Comparison of ENCODE assay signal across 16 mouse cellular contexts in the genomic region with DNA sequence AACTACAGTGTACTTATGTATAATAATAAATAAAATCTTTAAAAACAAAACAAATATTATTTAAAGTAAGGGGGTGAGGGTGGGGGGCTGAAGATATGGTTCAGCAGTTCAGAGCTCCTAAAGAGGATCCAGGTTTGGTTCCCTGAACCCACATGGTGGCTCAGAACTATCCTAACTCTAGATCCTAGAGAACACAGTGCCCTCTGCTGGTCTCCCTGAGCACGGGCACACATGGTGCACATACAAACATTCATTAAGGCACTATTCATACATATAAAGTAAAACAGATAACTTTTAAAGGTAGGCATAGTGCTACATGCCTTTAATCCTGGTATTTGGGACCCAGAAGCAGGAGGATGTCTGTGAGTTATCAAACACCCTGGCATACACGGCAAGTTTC. TPM values are rescaled to one million over a fixed set of nuclear protein-coding genes. Genes with fewer than 3 reads are reported as not detected.
DNase-seq lines count a peak whose midpoint lies in the region; ATAC-seq and TF ChIP-seq lines count a peak whose summit lies in the region.
"Had no signal": no experiment of that assay in that cellular context is flagged by ENCODE, and none has a peak within 500 bp of the region (broad histone marks: within the 10 kb centered on the region; RNA-seq: fewer than 3 reads in every experiment).

No protein-coding gene starts in this region.

- peaks cover 28% of the 10 kb centered on the region for H3K36me3 ChIP-seq in lung, embryonic 14.5 days (ENCODE audit: insufficient read depth)
- peaks cover 36% of the 10 kb centered on the region for H3K36me3 ChIP-seq in liver, postnatal 0 days (replicated peaks; ENCODE audit: insufficient read depth, low read length)
- H3K36me3 ChIP-seq: forebrain, embryonic 10.5 days; limb, embryonic 10.5 days had no signal

- no peak for ATAC-seq in lung, embryonic 14.5 days (ENCODE audit: insufficient read depth)
- no peak for ATAC-seq in liver, postnatal 0 days

- H3K9ac ChIP-seq in lung, embryonic 14.5 days, result no peak overlapping the region
- no peak overlapping the region for H3K9ac ChIP-seq in liver, postnatal 0 days (replicated peaks)
- H3K9ac ChIP-seq: hindbrain, embryonic 14.5 days had no signal

- H3K9me3 ChIP-seq in lung, embryonic 14.5 days (ENCODE audit: low read depth, low read length), result no peaks in the 10 kb centered on the region
- H3K9me3 ChIP-seq in liver, postnatal 0 days (ENCODE audit: low read length), result no peaks in the 10 kb centered on the region
- H3K9me3 ChIP-seq: forebrain, embryonic 10.5 days; limb, embryonic 10.5 days had no signal

- peak; percentile 32; the same call in 1 of the 2 replicates for TF ChIP-seq CTCF in gastrocnemius, adult 2 months (IDR thresholded peaks at IDR 0.05)
- peak; percentile 53 for TF ChIP-seq CTCF in lung, embryonic 14.5 days (IDR thresholded peaks at IDR 0.05; ENCODE audit: low read depth)
- peak; percentile 69 for TF ChIP-seq CTCF in liver, postnatal 0 days (IDR thresholded peaks at IDR 0.05; ENCODE audit: low read depth)

- no peak overlapping the region for H3K27ac ChIP-seq in gastrocnemius, adult 2 months
- no peak overlapping the region for H3K27ac ChIP-seq in lung, embryonic 14.5 days (ENCODE audit: low read depth)
- no peak overlapping the region for H3K27ac ChIP-seq in liver, postnatal 0 days (ENCODE audit: low read depth)
- H3K27ac ChIP-seq: forebrain, embryonic 10.5 days; hindbrain, embryonic 14.5 days; limb, embryonic 10.5 days; macrophage had no signal

- no peak overlapping the region for H3K4me3 ChIP-seq in gastrocnemius, adult 2 months
- H3K4me3 ChIP-seq in lung, embryonic 14.5 days (ENCODE audit: low read depth, low read length), result no peak overlapping the region
- no peak overlapping the region for H3K4me3 ChIP-seq in liver, postnatal 0 days (ENCODE audit: low read depth, low read length)
- H3K4me3 ChIP-seq: forebrain, embryonic 10.5 days; limb, embryonic 10.5 days; myocyte had no signal

- WGBS in lung, embryonic 14.5 days, result 93% methylated on average over 2 of the region's 2 CpGs
- 77% methylated on average over 2 of the region's 2 CpGs for WGBS in liver, postnatal 0 days (ENCODE audit: insufficient replicate concordance)

- no peak overlapping the region for H3K4me2 ChIP-seq in lung, embryonic 14.5 days
- no peak overlapping the region for H3K4me2 ChIP-seq in liver, postnatal 0 days (ENCODE audit: low read depth, low read length)
- H3K4me2 ChIP-seq: hindbrain, embryonic 14.5 days had no signal

- intact Hi-C loops in gastrocnemius, adult 2 months (cut with DNase I), result no loop called here

- H3K4me1 ChIP-seq in lung, embryonic 14.5 days (ENCODE audit: insufficient read depth), result no peaks in the 10 kb centered on the region
- H3K4me1 ChIP-seq in liver, postnatal 0 days (ENCODE audit: insufficient read depth), result no peaks in the 10 kb centered on the region

- no peak for TF ChIP-seq EP300 in liver, postnatal 0 days (IDR thresholded peaks at IDR 0.05; ENCODE audit: low read depth)

- DNase-seq in gastrocnemius, adult 2 months, result no peak
- no peak for DNase-seq in gastrocnemius, adult 18-20 months (ENCODE audit: low spot score)
- DNase-seq in lung, embryonic 14.5 days, result no peak
- no peak for DNase-seq in lung, postnatal 4 days
- DNase-seq in ZHBTc4 (ENCODE audit: low read depth, low spot score), result peak; percentile 77
- peak; percentile 48 for DNase-seq in liver, postnatal 0 days
- no peak for DNase-seq in cerebellum, postnatal 36 days
- no peak for DNase-seq in cerebellum, postnatal 25 days
- DNase-seq: cerebellum, adult 8-10 months; kidney, postnatal 4 days; right cerebral cortex, adult 18-20 months had no signal

- no peaks in the 10 kb centered on the region for H3K27me3 ChIP-seq in lung, embryonic 14.5 days (ENCODE audit: insufficient read depth, low read length)
- no peaks in the 10 kb centered on the region for H3K27me3 ChIP-seq in liver, postnatal 0 days (ENCODE audit: insufficient read depth, low read length)

RNA-seq across cellular contexts. Expression of a gene that starts 9.3 kb away (rescaled TPM):
- total RNA-seq in gastrocnemius, adult 2 months (2021), result 10 to 100 TPM; 37.8 to 39.3 TPM
- 10 to 100 TPM; 35.4 to 37.6 TPM for total RNA-seq in gastrocnemius, adult 18-20 months (2021)
- polyA plus RNA-seq in lung, embryonic 14.5 days (2014; fragmentation: Nextera tagmentation; extraction: Ambion mirVana), result 240 and 244 TPM in 2 replicates
- polyA plus RNA-seq in liver, postnatal 0 days (2015; fragmentation: Nextera tagmentation; extraction: Ambion mirVana), result 81.9 and 85.1 TPM in 2 replicates

RNA-seq across cellular contexts. Expression of a gene that starts 14.4 kb away (rescaled TPM):
- 1 to 10 TPM; 1.6 to 2.6 TPM for total RNA-seq in gastrocnemius, adult 2 months (2021)
- 1 to 10 TPM; 2.7 TPM for total RNA-seq in gastrocnemius, adult 18-20 months (2021)
- 20.2 and 22.9 TPM in 2 replicates for polyA plus RNA-seq in lung, embryonic 14.5 days (2014; fragmentation: Nextera tagmentation; extraction: Ambion mirVana)
- 7.3 and 7.8 TPM in 2 replicates for polyA plus RNA-seq in liver, postnatal 0 days (2015; fragmentation: Nextera tagmentation; extraction: Ambion mirVana)

RNA-seq across cellular contexts. Expression of a gene that starts 26.0 kb away (rescaled TPM):
- 1,000 to 10,000 TPM in 1 of 2 experiments, 100 to 1,000 TPM in 1; 932 to 1,025 TPM for total RNA-seq in gastrocnemius, adult 2 months (2021)
- total RNA-seq in gastrocnemius, adult 18-20 months (2021), result 1,000 to 10,000 TPM; 1,015 to 1,049 TPM
- 4,697 and 4,895 TPM in 2 replicates for polyA plus RNA-seq in lung, embryonic 14.5 days (2014; fragmentation: Nextera tagmentation; extraction: Ambion mirVana)
- 2,058 and 2,065 TPM in 2 replicates for polyA plus RNA-seq in liver, postnatal 0 days (2015; fragmentation: Nextera tagmentation; extraction: Ambion mirVana)

RNA-seq across cellular contexts. Expression of a gene that starts 27.5 kb away (rescaled TPM):
- 1 to 10 TPM; 4.2 to 6.5 TPM for total RNA-seq in gastrocnemius, adult 2 months (2021)
- 1 to 10 TPM; 4.6 to 8.3 TPM for total RNA-seq in gastrocnemius, adult 18-20 months (2021)
- 11.0 and 14.5 TPM in 2 replicates for polyA plus RNA-seq in lung, embryonic 14.5 days (2014; fragmentation: Nextera tagmentation; extraction: Ambion mirVana)
- 5.0 and 5.4 TPM in 2 replicates for polyA plus RNA-seq in liver, postnatal 0 days (2015; fragmentation: Nextera tagmentation; extraction: Ambion mirVana)

RNA-seq across cellular contexts. Expression of a gene that starts 49.4 kb away (rescaled TPM):
- 10 to 100 TPM; 13.7 to 14.3 TPM for total RNA-seq in gastrocnemius, adult 2 months (2021)
- 10 to 100 TPM; 12.3 to 15.3 TPM for total RNA-seq in gastrocnemius, adult 18-20 months (2021)
- polyA plus RNA-seq in lung, embryonic 14.5 days (2014; fragmentation: Nextera tagmentation; extraction: Ambion mirVana), result 21.5 and 23.0 TPM in 2 replicates
- 6.6 and 7.6 TPM in 2 replicates for polyA plus RNA-seq in liver, postnatal 0 days (2015; fragmentation: Nextera tagmentation; extraction: Ambion mirVana)

Comparison
In these comparisons a context has a peak if more than half of its experiments do, and no peak if none do; other contexts are left out.
1. DNase-seq: peak in ZHBTc4 (single experiment) and liver, postnatal 0 days (single experiment); none in gastrocnemius, adult 2 months (single experiment), gastrocnemius, adult 18-20 months (single experiment), lung, embryonic 14.5 days (single experiment), lung, postnatal 4 days (0 of 2), cerebellum, postnatal 36 days (0 of 2) and cerebellum, postnatal 25 days (0 of 2).
2. Peak in every context shown above with its lines, with median percentiles within 50 percentile points of each other: CTCF ChIP-seq.